Mouse (Mus musculus): Measurements from ENCODE around the gene Rfesd.

DNA sequence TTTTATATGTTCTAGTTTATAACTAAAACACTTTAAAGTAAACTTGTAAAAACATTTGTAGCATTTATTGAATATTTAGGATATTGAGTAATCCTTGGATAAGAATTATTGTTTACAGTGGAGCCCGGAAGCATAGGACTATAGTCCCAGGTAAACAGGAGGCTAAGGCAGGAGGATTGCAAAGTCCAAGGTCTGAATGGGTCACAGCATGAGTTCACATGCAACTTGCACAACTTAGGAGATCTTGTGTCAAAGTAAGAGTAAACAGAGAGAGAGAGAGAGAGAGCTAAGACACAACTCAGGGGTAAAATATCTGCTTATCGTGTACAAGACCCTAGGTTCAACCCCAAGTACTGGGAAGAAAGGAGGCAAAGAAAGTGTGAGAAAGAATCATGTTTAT lies 41.9 kb downstream of the Rfesd start:
- TF ChIP-seq CTCF (IDR thresholded peaks at IDR 0.05; ENCODE audit: control insufficient read depth, insufficient read depth, insufficient read length) = no peak
- TF ChIP-seq MYOG (IDR thresholded peaks at IDR 0.05; ENCODE audit: control insufficient read depth, extremely low read depth, insufficient read length) = no peak
- TF ChIP-seq USF1 (IDR thresholded peaks at IDR 0.05; ENCODE audit: low read depth) = no peak
- no peak for TF ChIP-seq MYOD1 (IDR thresholded peaks at IDR 0.05; ENCODE audit: control insufficient read depth, insufficient read length, low read depth)
- no peak for TF ChIP-seq MAX (IDR thresholded peaks at IDR 0.05)
- no peak for TF ChIP-seq CEBPB (IDR thresholded peaks at IDR 0.05; ENCODE audit: low read depth)

All from C2C12 (cell line).